Mouse (Mus musculus) heart, embryonic 16.5 days (tissue): ENCODE data around the gene Actn1. TPM values are rescaled to one million over a fixed set of nuclear protein-coding genes. Genes with fewer than 3 reads are reported as not detected.
A peak's percentile ranks its signal among the peaks of the same experiment; 100 is the strongest.
"Not testable (repeated sequence)": the region's sequence is repeated elsewhere in the genome, so short reads cannot be mapped to it uniquely, and the experiment has no call there.

Source experiments
- ATAC-seq: fragments of 200-750 bp; cut with Nextera tagmentation; replicated peaks from 2 replicates; pipeline ENCODE4 v1.8.0; 2017; ENCODE audit warnings: moderate number of reproducible peaks; ENCODE audit not compliant: insufficient read depth, low FRiP score; ENCODE audit errors: extremely low read depth
- H3K27ac ChIP-seq: fragments of 300-500 bp; sonication (generic); 2 replicates; pipeline ENCODE4 v1.5.1; 2014; ENCODE audit warnings: mild to moderate bottlenecking, low read length, control low read depth, moderate library complexity
- H3K27me3 ChIP-seq: fragments of 300-500 bp; sonication (generic); 2 replicates; pipeline ENCODE4 v1.6.1; 2014; ENCODE audit warnings: low read length, mixed read lengths; ENCODE audit not compliant: control insufficient read depth, insufficient read depth
- H3K36me3 ChIP-seq: fragments of 300-500 bp; sonication (generic); 2 replicates; pipeline ENCODE4 v1.6.1; 2014; ENCODE audit not compliant: control insufficient read depth, insufficient read depth
- H3K4me1 ChIP-seq: fragments of 300-500 bp; sonication (generic); 2 replicates; pipeline ENCODE4 v1.6.1; 2014; ENCODE audit warnings: low read length, mixed read lengths; ENCODE audit not compliant: control insufficient read depth, insufficient read depth
- H3K4me2 ChIP-seq: fragments of 300-500 bp; sonication (generic); 2 replicates; pipeline ENCODE4 v1.6.1; 2014; ENCODE audit warnings: low read depth, mild to moderate bottlenecking, control low read depth, low read length
- H3K4me3 ChIP-seq: fragments of 300-500 bp; sonication (generic); 2 replicates; pipeline ENCODE4 v1.5.1; 2014; ENCODE audit warnings: mild to moderate bottlenecking, control low read depth, low read length
- H3K9ac ChIP-seq: fragments of 300-500 bp; sonication (generic); 2 replicates; pipeline ENCODE4 v1.6.1; 2014; ENCODE audit warnings: low read length, control low read depth
- H3K9me3 ChIP-seq: fragments of 300-500 bp; sonication (generic); replicated peaks from 2 replicates; pipeline ENCODE4 v1.6.1; 2016; ENCODE audit warnings: low read length; ENCODE audit not compliant: control insufficient read depth
- whole genome bisulfite sequencing: fragments of 180-500 bp; shearing (Covaris S2); extraction: QIAGEN DNeasy Blood & Tissue Kit; methylation state at CpG from one replicate; pipeline ENCODE4 v1.1.7; 2014; 5-methylcytosine and 5-hydroxymethylcytosine counted together
- polyA plus RNA-seq: library from polyadenylated mRNA; unstranded; fragments of >200 nt; fragmentation: Nextera tagmentation; extraction: Ambion mirVana; gene quantifications from 2 replicates; pipeline ENCODE4 v1.2.1, GENCODE M21; 2015

The Actn1 gene
- polyA plus RNA-seq, 1 experiment from 2014 or later = 31.0 TPM

DNA sequence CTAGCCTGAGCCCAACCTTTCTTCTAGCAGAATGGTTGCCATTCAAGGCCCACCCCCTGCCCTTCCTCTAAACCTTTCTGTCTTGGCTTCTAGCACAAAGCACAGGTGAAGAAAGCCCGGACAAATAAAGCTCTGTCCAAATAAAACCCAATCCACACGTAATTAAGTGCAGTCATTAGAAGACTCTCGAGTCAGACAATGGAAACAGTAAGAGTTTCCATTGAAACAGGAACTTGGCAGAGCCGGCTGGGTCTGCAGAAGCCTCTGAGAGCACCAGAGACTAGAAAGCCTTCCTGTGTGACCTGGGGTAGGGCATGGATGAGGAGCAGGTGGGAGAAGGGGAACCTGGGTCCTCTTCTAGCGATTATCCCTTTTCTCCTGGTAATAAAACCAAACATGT is 25.7 kb upstream of the Actn1 start:
- no peak for ATAC-seq
- Histone ChIP-seq H3K9me3 (no peaks in the 10 kb centered on the region), H3K27ac (no peak overlapping the region), H3K36me3 (no peaks in the 10 kb centered on the region), H3K9ac (no peak overlapping the region), H3K27me3 (no peaks in the 10 kb centered on the region), H3K4me1 (no peaks in the 10 kb centered on the region), H3K4me3 (no peak overlapping the region), H3K4me2 (no peak overlapping the region)
- WGBS = 55% methylated on average over 5 of the region's 5 CpGs

DNA sequence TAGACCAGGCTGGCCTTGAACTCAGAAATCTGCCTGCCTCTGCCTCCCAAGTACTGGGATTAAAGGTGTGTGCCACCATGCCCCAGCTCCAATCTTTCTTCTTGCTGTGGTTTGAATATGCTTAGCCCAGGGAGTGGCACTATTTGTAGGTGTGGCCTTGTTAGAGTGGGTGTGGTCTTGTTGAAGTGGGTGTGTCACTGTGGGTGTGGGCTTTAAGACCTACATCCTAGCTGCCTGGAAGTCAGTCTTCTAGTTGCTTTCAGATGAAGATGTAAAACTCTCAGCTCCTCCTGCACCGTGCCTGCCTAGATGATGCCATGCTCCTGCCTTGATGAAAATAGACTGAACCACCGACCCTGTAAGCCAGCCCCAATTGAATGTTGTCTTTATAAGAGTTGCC is 24.1 kb upstream of the Actn1 start:
- not testable (repeated sequence) for H3K4me1 ChIP-seq, H3K27ac ChIP-seq, H3K36me3 ChIP-seq, H3K9ac ChIP-seq, ATAC-seq, H3K9me3 ChIP-seq, H3K4me2 ChIP-seq, H3K27me3 ChIP-seq, H3K4me3 ChIP-seq
- WGBS = 80% methylated on average over 2 of the region's 2 CpGs

DNA sequence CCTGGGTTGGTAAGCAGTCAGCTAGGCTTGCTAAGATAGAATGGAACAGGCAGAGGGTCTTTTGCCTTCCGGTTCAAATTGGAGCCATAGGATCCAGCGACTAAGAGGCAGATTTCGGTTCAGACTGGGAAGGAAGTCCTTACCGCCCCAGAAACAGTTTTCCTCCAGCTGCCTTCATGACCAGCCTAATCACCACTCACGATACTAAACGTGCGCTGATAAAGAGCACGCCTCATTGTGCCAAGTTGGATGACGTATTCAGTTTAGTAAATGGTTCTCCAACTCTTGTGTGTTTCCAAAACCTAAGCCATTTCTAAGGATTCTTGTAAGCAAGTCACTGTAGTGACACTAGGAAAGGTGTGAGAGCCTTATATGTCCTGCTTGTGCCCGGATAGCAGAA is 18.7 kb upstream of the Actn1 start:
- Histone ChIP-seq H3K4me3 (no peak overlapping the region), H3K36me3 (no peaks in the 10 kb centered on the region), H3K4me2 (no peak overlapping the region), H3K4me1 (peaks cover 22% of the 10 kb centered on the region), H3K27ac (no peak overlapping the region), H3K9me3 (no peaks in the 10 kb centered on the region), H3K9ac (no peak overlapping the region; the same call in 1 of the 2 replicates), H3K27me3 (no peaks in the 10 kb centered on the region)
- whole genome bisulfite sequencing = 42% methylated on average over 10 of the region's 10 CpGs
- ATAC-seq = no peak

DNA sequence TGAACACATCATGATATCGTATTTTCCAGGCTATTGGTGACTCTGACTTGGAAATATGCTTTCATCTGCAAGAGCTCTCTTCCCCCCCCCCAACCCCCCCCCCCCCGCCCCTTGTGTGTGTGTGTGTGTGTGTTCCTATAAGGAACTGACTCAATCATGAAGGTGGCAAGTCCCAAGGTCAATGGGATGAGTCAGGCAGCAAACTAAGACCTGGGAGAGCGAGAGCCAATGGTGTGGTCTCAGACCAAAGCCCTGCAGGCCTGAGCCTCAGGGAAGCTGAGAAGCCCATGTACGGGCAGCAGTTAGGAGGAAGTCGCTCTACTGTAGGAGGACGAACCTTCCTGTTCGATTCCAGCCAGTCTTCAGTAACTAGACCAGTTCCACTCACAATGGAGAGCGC is 17.3 kb upstream of the Actn1 start:
- Histone ChIP-seq H3K4me2 (no peak overlapping the region), H3K27me3 (no peaks in the 10 kb centered on the region), H3K9me3 (no peaks in the 10 kb centered on the region), H3K36me3 (no peaks in the 10 kb centered on the region), H3K9ac (no peak overlapping the region), H3K4me1 (peaks cover 27% of the 10 kb centered on the region), H3K27ac (no peak overlapping the region), H3K4me3 (no peak overlapping the region)
- WGBS = 89% methylated on average over 7 of the region's 8 CpGs
- ATAC-seq = no peak

DNA sequence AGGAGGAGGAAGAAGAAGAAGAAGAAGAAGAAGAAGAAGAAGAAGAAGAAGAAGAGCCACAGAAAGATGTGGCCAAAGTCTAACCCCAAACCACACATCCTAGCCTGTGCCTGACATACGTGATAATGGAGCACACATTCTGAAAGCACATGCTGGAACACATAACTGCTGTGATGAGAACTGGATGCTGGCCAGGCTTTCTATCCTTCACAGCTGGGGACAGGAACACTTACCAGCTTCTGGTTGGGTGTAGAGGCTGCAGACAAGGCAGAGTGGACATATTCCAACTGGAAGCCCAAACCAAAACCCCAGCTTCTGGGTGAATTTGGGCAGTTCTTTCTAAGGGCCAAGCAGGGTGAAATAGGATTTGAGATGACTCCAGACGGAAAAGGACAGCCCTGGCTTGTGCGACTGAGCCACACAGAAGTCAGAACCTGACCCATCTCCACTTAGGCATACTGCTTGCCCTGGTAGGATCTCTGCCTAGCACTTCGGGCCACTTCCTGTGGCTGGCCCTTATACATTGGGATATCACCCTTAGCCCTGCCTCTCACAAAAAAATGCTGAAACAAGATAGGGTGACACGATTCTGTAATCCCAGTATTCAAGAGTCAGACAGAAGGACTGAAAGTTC is 15.1 kb upstream of the Actn1 start:
- H3K4me3 ChIP-seq = no peak overlapping the region
- no peak overlapping the region for H3K4me2 ChIP-seq
- ATAC-seq = 0 out of 2 replicates have a peak, but pooled peaks have one; percentile 39
- H3K27ac ChIP-seq = peak overlapping the region; percentile 48; the same call in 1 of the 2 replicates
- 65% methylated on average over 5 of the region's 5 CpGs for WGBS
- H3K27me3 ChIP-seq = no peaks in the 10 kb centered on the region
- peaks cover 38% of the 10 kb centered on the region for H3K4me1 ChIP-seq
- H3K9ac ChIP-seq = no peak overlapping the region
- no peaks in the 10 kb centered on the region for H3K9me3 ChIP-seq
- H3K36me3 ChIP-seq = no peaks in the 10 kb centered on the region

DNA sequence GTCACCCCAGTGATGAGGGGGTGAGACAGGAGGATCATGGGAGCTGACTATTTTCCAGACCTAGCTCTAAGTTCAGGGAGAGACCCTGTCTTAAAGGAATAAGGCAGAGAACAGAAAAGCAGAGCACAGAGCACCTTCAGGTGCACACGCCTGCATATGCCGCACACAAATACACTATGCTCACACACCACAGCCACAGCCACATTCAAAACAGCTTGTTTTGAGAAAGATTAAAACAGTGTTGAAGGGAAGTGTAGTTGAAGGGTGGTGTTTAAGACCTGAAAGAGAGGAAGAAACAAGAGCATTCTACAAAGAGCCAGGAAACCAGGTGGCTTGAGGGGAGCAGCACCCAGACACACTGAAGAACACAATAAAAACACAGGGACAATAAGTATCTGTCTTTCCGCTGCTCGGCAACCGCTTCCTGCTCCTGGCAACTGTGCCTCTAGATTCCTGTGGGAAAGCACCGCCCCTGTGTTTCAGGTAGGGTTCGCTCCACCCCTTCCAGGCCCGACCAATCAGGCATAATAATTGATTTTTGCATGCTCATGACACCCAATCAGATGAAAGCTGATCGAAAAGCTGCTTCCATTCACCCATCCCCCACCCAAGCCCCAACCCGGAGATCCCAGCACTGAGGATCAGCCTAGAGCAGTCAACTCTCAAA is 13.0 kb upstream of the Actn1 start:
- Histone ChIP-seq H3K4me2 (no peak overlapping the region), H3K27ac (peak overlapping the region; percentile 57), H3K4me1 (peaks cover 32% of the 10 kb centered on the region), H3K9me3 (no peaks in the 10 kb centered on the region), H3K27me3 (no peaks in the 10 kb centered on the region), H3K4me3 (no peak overlapping the region), H3K9ac (no peak overlapping the region), H3K36me3 (no peaks in the 10 kb centered on the region)
- peak; percentile 28 for ATAC-seq
- WGBS = 40% methylated on average over 10 of the region's 10 CpGs

DNA sequence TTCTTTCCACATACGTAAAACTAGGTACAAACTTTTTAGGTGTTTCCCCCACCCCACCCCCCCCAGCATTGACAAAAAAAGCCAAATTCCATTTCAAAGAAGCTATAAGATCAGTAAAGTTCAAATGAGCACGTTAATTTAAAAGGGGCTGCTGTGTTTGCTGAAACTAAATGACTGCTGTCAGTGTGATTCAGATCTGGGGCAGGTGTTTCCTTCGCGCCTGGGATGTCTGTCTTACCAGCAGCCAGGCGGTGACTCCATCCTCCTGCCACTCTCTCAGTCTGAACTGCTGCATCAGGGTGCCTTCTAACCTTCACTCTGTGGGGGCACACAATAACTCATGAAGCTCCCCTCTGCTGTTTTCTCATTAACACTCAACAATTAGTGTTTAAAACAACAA is 11.6 kb upstream of the Actn1 start:
- ATAC-seq = no peak
- no peak overlapping the region for H3K9ac ChIP-seq

DNA sequence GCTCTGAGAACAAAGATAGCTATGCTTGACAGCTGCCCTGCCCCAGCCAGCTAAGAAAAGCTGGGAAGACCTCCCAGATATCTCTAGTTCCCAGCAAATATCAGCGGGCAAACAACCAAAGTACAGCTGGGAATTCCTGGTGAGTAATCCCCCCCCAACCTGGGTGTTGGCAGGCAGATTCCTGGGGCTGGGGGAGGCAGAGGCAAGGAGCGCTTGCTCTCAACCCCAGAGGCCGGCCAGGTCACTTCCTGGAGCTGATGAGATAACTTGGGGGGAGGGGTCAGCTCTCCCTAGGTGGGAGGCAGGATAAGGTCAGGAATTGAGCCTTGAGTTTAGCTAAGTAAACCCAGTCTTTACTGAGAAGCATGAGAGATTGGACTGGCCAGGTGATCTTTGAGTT is 10.8 kb upstream of the Actn1 start:
- H3K9me3 ChIP-seq = no peaks in the 10 kb centered on the region
- peak overlapping the region; percentile 31; the same call in 1 of the 2 replicates for H3K9ac ChIP-seq
- peaks cover 31% of the 10 kb centered on the region for H3K4me1 ChIP-seq
- 12% methylated on average over 3 of the region's 3 CpGs for WGBS
- peak; percentile 23 for ATAC-seq
- H3K4me3 ChIP-seq = no peak overlapping the region
- H3K36me3 ChIP-seq = no peaks in the 10 kb centered on the region
- H3K27ac ChIP-seq = peak overlapping the region; percentile 77
- H3K27me3 ChIP-seq = no peaks in the 10 kb centered on the region
- 0 out of 2 replicates have a peak overlapping the region, but pooled peaks have one; percentile 23 for H3K4me2 ChIP-seq

More for the DNA sequence above, 11.6 kb upstream of the Actn1 start:
- peaks cover 32% of the 10 kb centered on the region for H3K4me1 ChIP-seq
- H3K27ac ChIP-seq = no peak overlapping the region
- no peaks in the 10 kb centered on the region for H3K36me3 ChIP-seq
- H3K4me2 ChIP-seq = no peak overlapping the region
- H3K27me3 ChIP-seq = no peaks in the 10 kb centered on the region
- H3K9me3 ChIP-seq = no peaks in the 10 kb centered on the region
- H3K4me3 ChIP-seq = no peak overlapping the region
- WGBS = 57% methylated on average over 5 of the region's 5 CpGs

DNA sequence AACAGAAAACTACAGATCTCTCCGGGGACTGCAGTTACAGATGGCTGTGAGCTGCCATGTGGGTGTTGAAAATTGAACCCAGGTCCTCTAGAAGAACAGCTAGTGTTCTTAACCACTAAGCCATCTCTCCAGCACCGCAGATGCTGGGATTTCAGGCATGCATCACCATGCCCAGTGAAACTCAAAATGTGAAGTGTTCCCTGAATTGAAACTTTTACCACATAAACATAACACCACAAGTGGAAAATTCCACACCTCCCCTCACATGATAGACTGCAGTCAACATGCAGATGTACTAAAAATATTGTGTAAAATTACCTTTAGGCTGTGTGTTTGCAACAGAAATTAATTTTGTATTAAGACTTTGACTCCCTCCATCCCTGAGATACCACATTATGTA is 9.1 kb upstream of the Actn1 start:
- no peak overlapping the region for H3K27ac ChIP-seq

More for the DNA sequence above, 9.1 kb upstream of the Actn1 start:
- ATAC-seq = no peak
- Histone ChIP-seq H3K4me3 (no peak overlapping the region), H3K9ac (no peak overlapping the region), H3K4me1 (peaks cover 20% of the 10 kb centered on the region), H3K4me2 (no peak overlapping the region), H3K9me3 (no peaks in the 10 kb centered on the region), H3K27me3 (no peaks in the 10 kb centered on the region), H3K36me3 (no peaks in the 10 kb centered on the region)
- 92% methylated on average over 2 of the region's 2 CpGs for WGBS
